Mouse (Mus musculus): ENCODE data around the gene Dsn1. TPM values are rescaled to one million over a fixed set of nuclear protein-coding genes. Genes with fewer than 3 reads are reported as not detected.

The Dsn1 gene
- 30.9 and 31.3 TPM in 2 replicates for polyA plus RNA-seq (2015; fragmentation: Nextera tagmentation; extraction: Ambion mirVana)

DNA sequence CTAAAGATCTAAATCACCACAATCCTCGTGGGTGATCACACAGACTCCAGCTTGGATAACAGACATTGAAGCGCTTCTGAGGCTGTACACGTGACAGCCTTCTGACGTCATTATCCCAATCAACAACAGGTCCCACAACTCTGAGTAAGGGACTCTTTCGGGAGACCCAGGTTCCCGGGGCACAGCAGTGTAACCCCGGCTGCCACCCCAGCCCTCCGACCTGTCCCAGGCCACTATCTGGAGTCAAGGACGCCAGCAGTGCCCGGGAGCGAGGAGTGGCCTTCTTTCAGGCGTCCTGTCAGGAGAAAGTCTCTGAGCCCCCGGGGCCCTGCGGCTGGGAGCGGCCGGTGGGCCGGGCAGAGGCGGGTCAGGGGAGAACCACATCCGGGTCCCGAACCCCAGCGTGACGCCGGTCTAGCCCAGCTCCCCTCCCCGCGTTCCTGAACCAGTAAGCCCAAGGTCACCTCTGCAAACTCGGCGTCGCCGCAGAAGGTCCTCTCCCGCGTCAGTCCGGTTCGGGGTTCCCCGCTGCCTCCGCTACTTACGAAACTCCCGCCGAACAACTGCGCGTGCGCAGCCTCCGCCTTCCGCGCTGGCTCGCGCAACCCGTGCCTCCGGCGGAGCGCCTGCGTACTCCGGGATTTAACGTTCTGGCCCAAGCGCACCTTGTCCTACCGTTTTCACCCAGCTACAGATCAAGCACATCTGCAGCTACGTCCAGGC is at the start of gene Dsn1:
Gene Dsn1, minus strand, starts transcription at position 644 of the 723 bp plus-strand sequence.
- DNase-seq (ENCODE audit: low spot score), result peak; percentile 89

DNA sequence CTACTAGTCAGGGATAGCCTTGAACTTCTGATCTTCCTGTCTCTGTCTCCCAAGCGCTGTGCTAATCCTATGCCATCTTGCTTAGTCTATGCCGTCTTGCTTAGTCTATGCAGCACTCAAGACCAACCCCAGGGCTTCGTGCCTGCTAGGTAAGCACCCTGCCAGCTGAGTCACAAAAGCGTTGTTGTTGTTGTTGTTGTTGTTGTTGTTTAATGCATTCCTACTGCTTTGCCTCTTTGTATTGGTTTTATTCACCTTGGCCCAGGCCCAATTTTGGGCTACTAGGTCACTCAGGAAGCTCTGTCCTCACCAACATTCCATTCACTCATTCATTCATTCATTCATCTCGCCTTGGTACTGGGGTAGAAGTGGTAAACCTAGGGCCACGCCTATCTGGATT is 48.8 kb upstream of the Dsn1 start:
- DNase-seq (ENCODE audit: low spot score), result no peak

DNA sequence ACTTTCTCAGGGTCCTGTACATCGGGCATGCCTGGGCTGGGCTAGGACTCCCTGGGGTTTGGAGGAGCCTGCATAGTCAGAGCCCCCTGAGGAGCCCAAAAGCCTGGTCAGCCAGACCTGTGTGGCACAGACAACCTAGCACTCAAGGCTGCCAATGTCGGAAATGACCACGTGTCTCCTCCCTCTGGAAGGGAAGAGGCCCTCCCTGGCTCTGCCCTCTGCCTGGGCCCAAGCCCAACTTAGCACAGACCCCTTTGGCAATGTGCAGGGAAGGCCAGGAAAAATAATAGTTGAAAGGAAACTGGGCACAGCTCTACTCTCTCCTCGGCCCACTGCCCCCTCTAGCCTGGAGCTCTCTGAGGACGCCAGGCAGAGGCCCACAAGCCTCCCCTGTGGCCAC is 47.9 kb upstream of the Dsn1 start:
- no peak for DNase-seq (ENCODE audit: low spot score)

DNA sequence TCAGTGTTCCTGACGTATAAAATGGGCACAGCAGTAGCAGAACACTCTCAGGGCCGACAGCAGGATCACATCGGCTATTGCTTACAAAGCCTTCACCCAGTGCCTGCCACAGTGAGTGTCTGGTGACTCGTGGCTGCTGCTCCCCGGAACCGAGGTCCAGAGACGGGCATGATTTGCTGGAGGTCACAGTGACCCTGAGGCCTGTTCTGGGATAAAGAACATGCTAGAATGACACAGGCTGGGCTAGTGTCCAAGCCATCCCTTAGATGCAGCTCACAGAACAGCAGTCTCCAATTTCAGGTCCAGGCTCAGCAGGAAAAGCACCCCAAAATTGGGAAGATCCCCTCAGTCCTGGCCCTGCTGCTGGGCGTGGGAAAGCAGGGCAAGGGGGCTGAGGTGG is 47.3 kb upstream of the Dsn1 start:
- no peak for DNase-seq (ENCODE audit: low spot score)

DNA sequence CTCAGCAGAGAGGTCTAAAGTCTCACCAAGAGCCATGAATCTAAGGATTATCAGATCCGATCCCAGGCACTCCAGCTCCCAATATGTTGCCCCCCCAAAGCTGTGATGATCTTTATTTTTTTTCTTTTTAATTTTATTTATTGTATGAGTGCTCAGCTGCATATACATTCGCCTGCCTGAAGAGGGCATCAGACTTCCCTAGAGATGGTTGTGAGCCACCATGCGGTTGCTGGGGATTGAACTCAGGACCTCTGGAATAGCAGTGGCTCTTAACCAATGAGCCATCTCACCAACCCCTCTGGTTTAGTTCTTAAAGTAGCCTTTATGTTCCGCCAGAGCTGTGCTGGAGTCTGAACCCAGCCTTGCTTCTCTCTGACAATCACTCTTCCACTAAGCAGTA is 46.8 kb upstream of the Dsn1 start:
- no peak for DNase-seq (ENCODE audit: low spot score)

DNA sequence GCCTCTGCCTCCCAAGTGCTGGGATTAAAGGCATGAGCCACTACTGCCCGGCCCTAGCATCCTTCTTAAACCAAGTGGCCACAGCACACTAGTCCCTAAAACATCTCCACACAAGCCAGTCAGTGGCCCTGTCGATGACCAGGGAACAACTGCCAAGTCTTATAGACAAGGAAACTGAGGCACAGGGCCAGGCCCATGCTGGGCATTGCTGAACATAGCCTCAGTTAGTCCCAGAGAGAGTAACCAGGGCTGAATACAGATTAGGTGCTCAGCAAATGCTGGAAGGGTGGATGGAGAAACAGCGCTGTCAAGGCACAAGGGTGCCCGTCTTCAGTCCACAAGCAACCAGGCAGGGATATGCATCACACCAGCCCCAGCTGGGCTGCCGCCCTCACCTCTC is 46.2 kb upstream of the Dsn1 start:
- no peak for DNase-seq (ENCODE audit: low spot score)

DNA sequence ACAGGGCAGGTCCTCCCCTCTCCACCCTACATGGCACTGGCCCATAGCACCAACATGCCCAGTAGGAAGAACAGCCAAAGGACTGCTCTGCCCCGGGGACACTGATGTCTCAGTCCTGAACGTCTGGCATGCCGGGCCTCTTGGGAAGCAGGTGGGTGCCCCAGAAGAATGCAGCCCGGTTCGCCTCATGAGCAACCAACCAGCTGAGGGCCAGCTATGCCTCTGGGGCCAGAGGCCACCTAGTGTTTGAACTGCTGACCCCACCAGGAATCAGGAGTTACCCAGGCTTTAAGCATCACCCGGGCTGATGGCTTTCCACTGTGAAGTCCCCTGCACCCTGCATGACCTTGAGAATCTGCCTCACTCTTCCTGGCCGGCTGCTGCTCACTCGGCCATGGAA is 45.5 kb upstream of the Dsn1 start:
- DNase-seq (ENCODE audit: low spot score), result no peak

DNA sequence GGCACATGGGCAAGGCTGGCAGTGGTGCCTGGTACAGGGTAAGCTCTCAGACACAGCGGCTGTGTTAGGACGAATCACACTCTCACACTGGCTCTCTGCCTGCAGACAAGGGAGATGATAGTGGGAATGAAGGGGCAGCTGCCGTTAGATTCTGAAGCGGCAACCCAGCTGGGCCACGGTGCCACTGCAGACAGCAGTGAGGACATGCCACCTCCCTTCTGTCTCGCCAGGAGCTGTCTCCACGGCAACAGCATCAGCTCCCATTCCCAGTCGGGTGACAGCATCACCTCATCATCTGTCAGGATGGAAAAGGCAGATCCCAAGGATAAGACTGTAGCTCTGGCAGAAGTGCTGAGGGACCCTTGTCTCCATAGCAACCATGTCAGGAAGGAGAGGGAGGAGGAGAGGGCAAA is 42.9 kb upstream of the Dsn1 start:
- no peak for DNase-seq (ENCODE audit: low spot score)

DNA sequence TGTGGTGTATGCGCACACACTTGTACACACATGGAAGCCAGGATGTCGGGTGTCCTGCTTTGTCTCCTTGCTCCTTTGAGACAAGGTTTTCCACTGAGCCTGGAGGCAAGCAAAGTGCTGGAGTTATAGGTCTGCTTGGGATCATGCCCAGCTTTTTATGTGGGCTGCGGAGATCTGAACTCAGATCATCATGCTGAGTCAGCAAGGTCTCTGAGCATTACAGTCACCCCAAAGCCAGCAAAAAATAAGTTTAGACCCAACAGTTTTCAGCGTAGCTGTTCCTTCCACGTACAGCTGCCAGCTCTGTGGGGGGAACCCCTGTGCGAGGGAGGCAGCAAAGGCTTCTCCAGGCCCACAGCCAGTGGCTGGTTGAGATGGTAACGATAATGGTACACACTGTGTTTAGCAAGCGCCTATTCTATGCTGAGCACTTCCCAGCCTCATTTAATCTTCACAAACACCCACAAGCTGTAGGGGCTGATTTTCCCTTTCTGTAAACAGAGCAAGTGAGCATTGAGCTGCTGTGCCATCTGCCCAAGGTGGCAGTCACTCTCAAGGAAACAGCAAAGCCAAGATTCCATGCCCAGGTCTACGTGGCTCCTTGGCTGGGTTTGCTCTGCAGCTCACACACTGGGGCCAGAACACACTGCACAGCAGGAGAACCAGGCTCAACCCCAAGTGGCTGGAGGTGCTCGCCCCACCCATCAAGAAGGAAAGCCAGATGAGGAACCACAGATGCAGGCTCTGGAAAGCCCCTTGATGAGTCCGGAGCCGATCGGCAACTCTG is 41.6 kb upstream of the Dsn1 start:
- DNase-seq (ENCODE audit: low spot score), result no peak

DNA sequence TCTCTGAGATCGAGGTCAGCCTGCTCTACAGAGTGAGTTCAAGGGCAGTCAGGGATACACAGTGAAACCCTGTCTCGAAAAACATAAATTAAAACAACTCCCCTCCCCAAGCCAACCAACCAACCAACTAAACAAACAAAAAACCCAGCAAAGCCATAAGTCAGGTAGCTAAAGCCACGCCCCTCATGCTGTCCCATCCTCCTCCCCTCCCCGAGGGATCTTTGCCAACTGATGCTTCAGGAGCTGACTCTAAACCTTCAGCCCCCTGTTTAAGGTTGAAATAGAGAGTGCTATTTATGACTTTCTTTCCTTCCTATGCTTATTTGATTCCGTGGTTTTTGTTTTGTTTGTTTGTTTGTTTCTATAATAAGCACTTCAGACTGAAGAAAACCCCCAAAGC is 40.0 kb upstream of the Dsn1 start:
- no peak for DNase-seq (ENCODE audit: low spot score)

DNA sequence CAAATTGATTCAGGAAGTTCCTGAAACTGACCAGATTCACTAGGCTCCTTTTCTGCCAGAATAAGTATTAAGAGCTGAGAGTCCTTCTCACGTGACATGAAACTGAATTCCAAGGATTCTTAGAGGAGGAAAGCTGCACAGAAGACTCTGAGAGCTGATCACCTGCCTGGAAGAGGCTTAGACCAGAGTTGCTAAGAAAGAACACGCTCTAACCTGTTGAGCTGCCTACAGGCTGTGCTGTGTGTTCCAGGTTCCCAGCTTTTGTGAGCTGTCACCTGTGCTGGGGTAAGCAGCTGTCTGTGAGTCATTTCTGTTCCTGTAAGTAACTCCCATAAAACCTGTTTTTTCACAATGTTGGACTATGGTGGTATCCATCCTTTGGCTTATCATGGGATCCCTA is 39.0 kb upstream of the Dsn1 start:
- no peak for DNase-seq (ENCODE audit: low spot score)

DNA sequence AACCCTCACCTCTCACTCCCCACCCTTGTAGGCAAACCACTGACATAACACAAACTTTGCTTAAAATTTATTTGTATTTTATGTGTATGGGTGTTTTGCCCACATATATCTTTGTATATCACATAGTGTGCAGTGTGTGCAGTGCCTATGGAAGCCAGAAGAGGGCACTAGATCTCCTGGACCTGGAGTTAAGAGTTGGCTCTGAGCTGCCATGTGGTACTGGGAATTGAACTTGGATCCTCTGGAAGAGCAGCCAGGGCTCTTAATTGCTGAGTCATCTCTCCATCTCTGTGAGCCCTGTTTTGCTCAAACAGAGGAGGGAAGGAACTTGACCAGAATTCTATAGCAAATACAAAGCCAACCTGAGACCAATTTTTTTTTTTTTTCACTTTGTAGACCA is 37.0 kb upstream of the Dsn1 start:
- no peak for DNase-seq (ENCODE audit: low spot score)

DNA sequence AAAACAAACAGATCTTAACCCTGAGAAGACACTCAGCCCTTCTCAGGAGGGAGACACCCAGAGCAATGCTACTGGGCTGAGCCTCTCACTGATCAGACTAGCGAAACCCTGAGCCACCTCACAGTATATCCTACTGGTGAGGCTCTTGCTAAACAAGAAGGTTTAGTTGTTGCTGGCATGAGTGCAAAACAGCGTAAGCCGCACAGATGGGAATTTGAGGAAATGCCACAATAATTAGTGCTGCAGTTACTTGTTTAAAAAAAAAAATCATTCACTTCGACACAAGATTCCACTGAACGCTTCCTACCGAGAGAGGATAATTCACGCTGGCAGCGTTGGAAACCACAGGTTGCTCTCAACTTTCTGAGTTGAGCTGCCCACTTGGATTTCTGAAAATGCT is 36.6 kb upstream of the Dsn1 start:
- no peak for DNase-seq (ENCODE audit: low spot score)

DNA sequence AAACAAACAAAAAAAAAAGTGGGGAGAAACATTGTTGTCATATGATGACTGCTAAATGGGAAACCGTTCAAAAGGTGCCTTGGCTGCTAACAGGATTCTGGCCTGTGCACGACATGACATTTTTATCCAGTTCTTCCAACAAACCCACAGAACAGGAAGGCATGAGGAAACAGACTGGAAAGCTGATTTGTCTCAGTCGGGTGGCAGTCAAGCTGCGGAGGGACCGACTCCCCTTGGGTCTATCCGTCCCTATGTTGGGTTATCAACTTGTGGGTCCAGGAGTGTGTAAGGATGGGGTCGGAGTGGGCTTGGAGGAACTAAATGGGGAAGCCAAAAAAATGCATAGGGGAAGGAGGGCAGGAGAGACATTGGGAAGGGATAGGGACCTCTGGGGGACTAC is 34.5 kb upstream of the Dsn1 start:
- no peak for DNase-seq (ENCODE audit: low spot score)

DNA sequence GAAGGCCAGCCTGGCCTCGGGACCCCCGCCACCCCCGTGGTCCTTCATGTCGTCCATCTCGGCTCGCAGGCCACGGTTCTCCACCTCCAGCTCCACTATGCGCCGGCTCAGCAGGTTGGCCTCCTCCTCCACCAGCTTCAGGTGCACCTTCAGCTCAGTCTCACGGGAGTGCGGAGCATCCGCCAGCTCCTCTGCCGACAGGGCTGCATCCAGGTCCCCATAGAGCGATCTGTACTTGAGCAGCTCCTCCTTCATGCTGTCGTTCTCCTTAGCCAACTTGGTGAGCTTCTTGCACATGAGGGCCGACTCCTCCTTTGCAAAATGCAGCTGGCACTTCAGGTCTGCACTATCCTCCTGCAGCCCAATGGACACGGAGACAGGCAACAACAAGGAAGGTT is 33.7 kb upstream of the Dsn1 start:
- DNase-seq (ENCODE audit: low spot score), result no peak

DNA sequence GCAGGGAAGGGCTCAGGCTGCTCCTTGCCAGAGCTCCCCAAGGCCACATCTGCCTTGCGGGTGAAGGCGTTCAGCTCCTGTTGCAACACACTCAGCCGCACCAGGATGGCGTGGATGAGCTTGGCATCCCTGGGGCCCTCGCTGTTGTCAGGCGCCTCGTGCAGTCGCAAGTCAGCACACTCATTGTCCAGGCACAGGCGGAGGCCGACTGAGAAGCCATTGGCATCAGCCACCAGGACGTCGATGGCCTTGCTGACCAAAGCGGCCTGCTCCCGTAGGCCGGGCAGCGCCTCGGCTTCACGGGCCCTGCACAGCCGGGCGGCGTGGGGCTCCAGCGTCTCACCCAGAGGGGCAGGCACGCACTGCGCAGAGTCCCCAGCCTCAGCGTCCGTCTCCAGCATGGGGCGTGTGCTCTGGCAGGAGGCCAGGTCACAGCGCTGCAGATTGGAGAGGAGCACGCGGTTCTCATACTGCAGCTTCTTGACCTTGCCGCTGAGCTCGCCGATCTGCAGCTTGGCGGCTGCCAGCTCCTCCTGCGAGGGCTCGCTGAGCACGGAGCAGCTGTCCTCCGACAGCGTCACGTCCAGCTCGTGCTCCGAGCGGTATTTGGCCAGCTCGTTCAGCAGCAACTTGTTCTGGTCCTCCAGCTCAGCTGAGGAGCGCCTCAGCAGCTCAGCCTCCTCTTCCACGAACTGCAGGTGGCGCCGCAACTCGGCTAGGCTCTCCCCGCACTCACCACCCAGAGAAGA is 33.1 kb upstream of the Dsn1 start:
- no peak for DNase-seq (ENCODE audit: low spot score)

DNA sequence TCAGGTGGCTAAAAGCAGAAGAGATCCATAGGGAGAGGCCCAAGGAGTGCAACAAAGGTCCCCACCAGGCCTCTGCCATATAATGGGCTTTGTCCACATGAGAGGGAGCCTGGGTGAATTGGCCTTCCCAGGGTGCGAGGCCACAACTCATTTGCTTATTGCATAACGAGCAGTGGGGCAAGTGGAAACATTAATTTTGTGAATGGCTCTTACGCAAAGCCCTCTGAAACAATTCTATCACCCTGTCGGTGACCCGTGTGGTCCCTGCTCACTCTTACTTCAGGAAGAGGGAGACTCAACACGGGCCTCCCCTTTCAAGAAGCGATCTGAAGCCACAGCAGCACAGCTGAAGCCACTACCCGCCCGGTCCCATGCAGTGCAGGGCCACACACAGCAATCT is 30.3 kb upstream of the Dsn1 start:
- no peak for DNase-seq (ENCODE audit: low spot score)

DNA sequence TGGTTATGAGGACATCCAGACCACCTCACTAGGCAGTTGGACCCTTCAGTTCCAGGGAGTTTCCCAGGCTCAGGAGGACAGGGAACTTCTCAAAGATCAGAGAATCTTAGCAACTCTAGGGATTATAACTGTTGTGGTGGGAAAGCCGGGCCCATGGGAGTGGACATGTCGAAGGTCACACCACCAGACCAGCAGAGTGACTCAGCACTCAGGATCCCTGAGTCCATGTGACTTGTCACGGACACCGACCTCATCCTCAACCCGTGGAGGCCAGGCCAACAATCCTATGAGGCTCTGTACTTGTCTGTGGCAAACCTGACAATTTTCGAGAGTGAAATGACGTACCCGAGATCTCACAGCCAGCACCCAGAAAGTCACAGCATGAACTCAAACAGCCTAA is 29.4 kb upstream of the Dsn1 start:
- no peak for DNase-seq (ENCODE audit: low spot score)

DNA sequence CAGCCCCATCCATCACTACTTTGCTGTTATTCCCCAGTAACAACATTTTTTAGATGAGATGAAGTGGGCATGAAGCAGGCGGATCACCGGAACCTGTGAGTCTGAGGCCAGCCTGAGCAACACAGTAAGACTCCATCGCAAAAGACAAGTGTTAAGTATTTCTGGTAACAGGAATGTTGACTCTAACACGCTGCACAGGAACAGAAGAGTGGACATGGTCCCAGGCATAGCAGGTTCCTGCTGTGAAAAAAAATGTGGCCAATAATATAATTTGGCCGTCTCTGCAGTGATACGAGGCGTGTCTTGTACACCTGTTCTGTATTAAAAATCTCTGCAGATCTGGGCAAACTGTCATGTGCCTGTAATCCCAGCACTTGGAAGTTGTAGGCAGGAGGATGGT is 28.4 kb upstream of the Dsn1 start:
- DNase-seq (ENCODE audit: low spot score), result no peak

DNA sequence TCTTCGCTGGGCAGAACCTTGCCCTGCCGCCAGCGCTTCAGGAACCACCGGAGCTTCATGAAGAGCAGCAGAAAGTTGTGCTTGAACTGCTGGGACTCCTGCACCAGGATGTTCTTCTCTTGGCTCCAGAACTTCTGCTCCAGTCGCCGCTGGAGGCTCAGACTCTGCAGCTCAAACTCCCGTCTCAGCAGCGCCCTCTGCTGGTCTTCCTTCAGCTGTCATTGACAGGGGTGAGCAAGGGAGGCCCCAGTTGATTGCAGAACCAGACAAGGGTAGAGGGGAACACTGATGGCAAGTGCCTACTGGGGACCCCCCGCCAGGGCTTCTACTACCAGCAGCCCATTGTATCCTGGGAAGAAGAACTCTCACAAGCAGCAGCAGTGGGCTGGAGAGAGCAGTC is 23.9 kb upstream of the Dsn1 start:
- peak; percentile 80 for DNase-seq (ENCODE audit: low spot score)

DNA sequence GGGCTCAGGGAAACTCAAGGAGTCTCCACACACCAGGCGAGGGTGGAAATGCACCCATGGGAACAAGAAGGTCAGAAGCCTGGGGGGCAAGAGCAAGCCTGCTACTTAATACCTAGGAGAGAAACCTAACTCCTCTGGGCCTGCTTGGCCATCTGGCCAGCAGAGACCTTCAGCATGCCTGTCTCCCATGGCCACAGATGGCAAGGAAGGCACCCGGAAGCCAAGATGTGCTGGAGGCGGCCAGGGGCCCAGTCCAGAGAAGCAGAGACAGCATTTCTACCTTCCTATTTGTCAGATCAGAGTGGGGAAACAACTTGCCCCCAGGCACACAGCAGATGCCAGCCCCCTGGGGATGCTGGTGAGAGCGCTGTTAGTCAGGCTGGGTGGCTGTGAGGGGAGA is 21.3 kb upstream of the Dsn1 start:
- no peak for DNase-seq (ENCODE audit: low spot score)
